Mouse (Mus musculus): Measurements from ENCODE around the gene 2310034G01Rik. TPM values are rescaled to one million over a fixed set of nuclear protein-coding genes. Genes with fewer than 3 reads are reported as not detected.

2310034G01Rik gene
- polyA plus RNA-seq, 1 experiment from 2014 or later: 1.3 TPM

DNA sequence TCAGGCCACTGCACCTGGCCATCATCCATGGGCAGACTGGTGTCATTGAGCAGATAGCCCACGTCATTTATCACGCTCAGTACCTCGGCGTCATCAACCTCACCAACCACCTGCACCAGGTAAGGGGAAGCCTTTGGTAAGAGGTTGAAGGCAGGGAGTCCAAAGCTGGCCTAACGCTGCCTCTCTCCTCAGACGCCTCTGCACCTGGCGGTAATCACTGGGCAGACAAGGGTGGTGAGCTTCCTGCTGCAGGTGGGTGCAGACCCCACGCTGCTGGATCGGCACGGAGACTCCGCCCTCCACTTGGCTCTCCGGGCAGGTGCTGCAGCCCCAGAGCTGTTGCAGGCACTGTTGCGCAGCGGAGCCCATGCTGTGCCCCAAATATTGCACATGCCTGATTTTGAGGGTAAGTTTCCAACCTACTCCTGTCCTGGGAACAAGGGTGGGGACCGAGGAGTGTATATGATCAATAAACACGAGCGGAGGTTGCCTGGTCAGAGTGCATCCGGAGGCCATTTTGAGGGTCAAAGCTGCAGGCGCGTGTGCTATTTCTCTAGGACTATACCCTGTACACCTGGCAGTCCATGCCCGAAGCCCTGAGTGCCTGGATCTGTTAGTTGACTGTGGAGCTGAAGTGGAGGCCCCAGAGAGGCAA is 40.3 kb downstream of the 2310034G01Rik start:
- ATAC-seq: no peak
- no peak for TF ChIP-seq CTCF (IDR thresholded peaks at IDR 0.05; ENCODE audit: low read depth)
- Histone ChIP-seq H3K36me3 (ENCODE audit: control insufficient read depth, insufficient read depth) (peaks cover 37% of the 10 kb centered on the region), H3K4me2 (replicated peaks; ENCODE audit: low read depth) (no peak overlapping the region), H3K9ac (ENCODE audit: low read depth, low read length) (no peak overlapping the region), H3K27me3 (replicated peaks; ENCODE audit: control insufficient read depth, insufficient read depth, low read length) (0 out of 2 replicates have a peak, but pooled peaks cover 8% of the 10 kb centered on the region), H3K4me1 (replicated peaks; ENCODE audit: control insufficient read depth, insufficient read depth, low read length) (0 out of 2 replicates have a peak, but pooled peaks cover 7% of the 10 kb centered on the region), H3K9me3 (ENCODE audit: control insufficient read depth) (no peaks in the 10 kb centered on the region), H3K4me3 (ENCODE audit: low read depth, low read length) (no peak overlapping the region), H3K27ac (ENCODE audit: low read depth, low read length) (no peak overlapping the region)
- WGBS: 77% methylated on average over 21 of the region's 21 CpGs

DNA sequence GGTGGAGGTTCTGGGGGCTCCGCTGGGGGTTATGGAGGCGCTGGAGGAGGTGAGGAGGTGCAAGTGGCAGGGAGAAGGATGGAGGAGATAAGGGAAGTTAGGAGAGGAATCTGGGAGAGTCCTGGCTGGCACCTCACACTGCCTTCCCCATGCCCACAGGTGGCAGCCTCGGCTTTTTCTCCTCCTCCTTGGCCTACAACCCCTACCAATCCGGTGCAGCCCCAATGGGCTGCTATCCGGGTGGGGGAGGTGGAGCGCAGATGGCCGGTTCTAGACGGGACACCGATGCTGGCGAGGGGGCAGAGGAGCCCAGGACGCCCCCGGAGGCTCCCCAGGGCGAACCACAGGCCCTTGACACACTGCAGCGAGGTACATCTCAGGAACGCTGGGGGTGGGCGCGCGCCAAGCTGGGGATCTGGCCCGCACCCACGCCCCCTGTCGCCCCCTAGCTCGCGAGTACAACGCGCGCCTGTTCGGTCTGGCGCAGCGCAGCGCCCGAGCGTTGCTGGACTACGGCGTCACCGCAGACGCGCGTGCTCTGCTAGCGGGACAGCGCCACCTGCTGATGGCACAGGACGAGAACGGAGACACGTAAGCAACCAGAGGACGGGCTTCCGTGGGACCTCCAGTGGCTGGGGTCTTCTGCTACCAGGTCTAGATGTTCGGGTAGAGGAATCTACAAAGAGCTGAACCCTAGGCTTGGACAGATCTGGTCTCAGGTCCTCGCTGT is 41.2 kb downstream of the 2310034G01Rik start:
- H3K27ac ChIP-seq (ENCODE audit: low read depth, low read length): no peak overlapping the region
- peaks cover 37% of the 10 kb centered on the region for H3K36me3 ChIP-seq (ENCODE audit: control insufficient read depth, insufficient read depth)
- H3K4me1 ChIP-seq (replicated peaks; ENCODE audit: control insufficient read depth, insufficient read depth, low read length): 0 out of 2 replicates have a peak, but pooled peaks cover 7% of the 10 kb centered on the region
- ATAC-seq: no peak
- no peaks in the 10 kb centered on the region for H3K9me3 ChIP-seq (ENCODE audit: control insufficient read depth)
- peak overlapping the region; percentile 71 for H3K4me2 ChIP-seq (replicated peaks; ENCODE audit: low read depth)
- TF ChIP-seq CTCF (IDR thresholded peaks at IDR 0.05; ENCODE audit: low read depth): peak; percentile 99
- 3% methylated on average over 47 of the region's 47 CpGs for WGBS
- peak overlapping the region; percentile 37; the same call in 1 of the 2 replicates for H3K9ac ChIP-seq (ENCODE audit: low read depth, low read length)
- peak overlapping the region; percentile 31 for H3K4me3 ChIP-seq (ENCODE audit: low read depth, low read length)
- H3K27me3 ChIP-seq (replicated peaks; ENCODE audit: control insufficient read depth, insufficient read depth, low read length): 0 out of 2 replicates have a peak, but pooled peaks cover under 1% of the 10 kb centered on the region

DNA sequence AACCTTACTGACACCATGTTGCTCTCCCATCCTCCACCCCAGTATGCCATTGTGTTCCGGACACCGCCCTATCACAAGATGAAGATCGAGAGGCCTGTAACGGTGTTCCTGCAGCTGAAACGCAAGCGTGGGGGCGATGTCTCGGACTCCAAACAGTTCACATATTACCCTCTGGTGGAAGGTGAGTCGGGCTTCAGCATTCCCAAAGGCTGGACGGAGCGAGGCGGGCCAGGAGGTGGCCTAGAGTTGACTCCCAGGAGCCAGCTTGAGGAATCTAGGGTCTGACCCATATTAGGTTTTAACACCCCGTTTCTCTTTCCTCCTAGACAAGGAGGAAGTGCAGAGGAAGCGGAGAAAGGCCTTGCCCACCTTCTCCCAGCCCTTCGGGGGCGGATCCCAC is 41.8 kb downstream of the 2310034G01Rik start:
- H3K9ac ChIP-seq (ENCODE audit: low read depth, low read length): no peak overlapping the region

DNA sequence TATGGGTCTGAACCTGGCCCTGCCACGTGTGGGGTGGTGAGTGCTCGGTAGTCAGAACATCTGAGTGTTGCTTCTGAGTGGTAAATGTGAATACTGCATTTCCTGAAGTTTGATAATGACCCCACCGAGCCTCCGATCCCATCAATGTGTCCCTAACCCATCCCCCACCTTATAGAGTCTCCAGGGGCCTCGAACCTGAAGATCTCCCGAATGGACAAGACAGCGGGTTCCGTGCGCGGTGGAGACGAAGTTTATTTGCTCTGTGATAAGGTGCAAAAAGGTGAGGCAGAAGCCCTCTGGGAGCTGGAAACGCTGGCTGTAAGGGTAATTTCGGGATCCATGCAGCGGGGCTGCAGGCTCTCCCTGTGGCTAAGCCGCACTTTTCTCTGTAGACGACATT is 42.3 kb downstream of the 2310034G01Rik start:
- Histone ChIP-seq H3K4me3 (ENCODE audit: low read depth, low read length) (no peak overlapping the region), H3K4me1 (replicated peaks; ENCODE audit: control insufficient read depth, insufficient read depth, low read length) (0 out of 2 replicates have a peak, but pooled peaks cover 7% of the 10 kb centered on the region), H3K27me3 (replicated peaks; ENCODE audit: control insufficient read depth, insufficient read depth, low read length) (no peaks in the 10 kb centered on the region), H3K4me2 (replicated peaks; ENCODE audit: low read depth) (no peak overlapping the region), H3K9me3 (ENCODE audit: control insufficient read depth) (no peaks in the 10 kb centered on the region), H3K9ac (ENCODE audit: low read depth, low read length) (no peak overlapping the region), H3K36me3 (ENCODE audit: control insufficient read depth, insufficient read depth) (peaks cover 37% of the 10 kb centered on the region), H3K27ac (ENCODE audit: low read depth, low read length) (no peak overlapping the region)
- TF ChIP-seq CTCF (IDR thresholded peaks at IDR 0.05; ENCODE audit: low read depth): no peak
- no peak for ATAC-seq
- 87% methylated on average over 16 of the region's 16 CpGs for WGBS

More for the DNA sequence above, 41.8 kb downstream of the 2310034G01Rik start:
- H3K27me3 ChIP-seq (replicated peaks; ENCODE audit: control insufficient read depth, insufficient read depth, low read length): no peaks in the 10 kb centered on the region
- no peak overlapping the region for H3K27ac ChIP-seq (ENCODE audit: low read depth, low read length)
- no peak for TF ChIP-seq CTCF (IDR thresholded peaks at IDR 0.05; ENCODE audit: low read depth)
- ATAC-seq: no peak
- WGBS: 84% methylated on average over 16 of the region's 16 CpGs
- no peaks in the 10 kb centered on the region for H3K9me3 ChIP-seq (ENCODE audit: control insufficient read depth)
- H3K36me3 ChIP-seq (ENCODE audit: control insufficient read depth, insufficient read depth): peaks cover 37% of the 10 kb centered on the region
- H3K4me1 ChIP-seq (replicated peaks; ENCODE audit: control insufficient read depth, insufficient read depth, low read length): 0 out of 2 replicates have a peak, but pooled peaks cover 7% of the 10 kb centered on the region
- H3K4me2 ChIP-seq (replicated peaks; ENCODE audit: low read depth): no peak overlapping the region
- no peak overlapping the region for H3K4me3 ChIP-seq (ENCODE audit: low read depth, low read length)

DNA sequence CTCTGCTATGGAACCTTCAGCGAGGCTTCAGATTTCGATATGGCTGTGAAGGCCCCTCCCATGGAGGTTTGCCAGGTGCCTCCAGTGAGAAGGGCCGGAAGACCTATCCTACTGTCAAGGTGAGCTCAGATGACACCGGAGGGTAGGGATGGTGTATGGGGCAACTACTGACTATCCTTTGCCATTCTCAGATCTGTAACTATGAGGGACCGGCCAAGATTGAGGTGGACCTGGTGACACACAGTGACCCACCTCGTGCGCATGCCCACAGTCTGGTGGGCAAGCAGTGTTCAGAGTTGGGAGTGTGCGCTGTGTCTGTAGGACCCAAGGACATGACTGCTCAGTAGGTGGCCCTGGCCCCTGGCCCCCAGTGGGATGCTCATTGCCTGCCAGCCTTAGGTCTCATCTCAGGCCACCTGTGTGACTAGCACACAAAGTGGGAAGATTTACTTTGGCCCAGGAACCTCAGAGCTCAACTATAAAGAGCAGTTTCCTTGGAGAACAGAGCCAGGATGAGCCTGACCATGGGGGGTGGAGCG is 43.3 kb downstream of the 2310034G01Rik start:
- no peak for TF ChIP-seq CTCF (IDR thresholded peaks at IDR 0.05; ENCODE audit: low read depth)
- Histone ChIP-seq H3K9me3 (ENCODE audit: control insufficient read depth) (no peaks in the 10 kb centered on the region), H3K4me3 (ENCODE audit: low read depth, low read length) (no peak overlapping the region), H3K36me3 (ENCODE audit: control insufficient read depth, insufficient read depth) (peaks cover 33% of the 10 kb centered on the region), H3K9ac (ENCODE audit: low read depth, low read length) (no peak overlapping the region), H3K27me3 (replicated peaks; ENCODE audit: control insufficient read depth, insufficient read depth, low read length) (no peaks in the 10 kb centered on the region), H3K4me1 (replicated peaks; ENCODE audit: control insufficient read depth, insufficient read depth, low read length) (0 out of 2 replicates have a peak, but pooled peaks cover 7% of the 10 kb centered on the region), H3K4me2 (replicated peaks; ENCODE audit: low read depth) (no peak overlapping the region), H3K27ac (ENCODE audit: low read depth, low read length) (no peak overlapping the region)
- no peak for ATAC-seq
- 93% methylated on average over 9 of the region's 9 CpGs for WGBS

DNA sequence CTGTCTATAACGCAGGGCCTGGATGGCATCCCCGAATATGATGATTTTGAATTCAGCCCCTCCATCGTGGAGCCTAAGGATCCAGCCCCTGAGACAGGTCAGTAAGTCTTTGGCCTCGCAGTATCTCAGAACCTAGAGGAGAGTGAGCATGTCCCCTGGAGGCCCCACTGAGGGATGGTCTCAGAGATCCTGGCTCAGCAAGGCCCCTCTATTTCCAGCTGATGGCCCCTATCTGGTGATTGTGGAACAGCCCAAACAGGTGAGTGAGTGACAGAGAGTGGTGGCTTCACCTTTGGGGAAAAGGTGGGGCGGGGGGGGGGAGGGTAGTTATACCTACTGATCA is 43.9 kb downstream of the 2310034G01Rik start:
- 62% methylated on average over 5 of the region's 5 CpGs for WGBS
- TF ChIP-seq CTCF (IDR thresholded peaks at IDR 0.05; ENCODE audit: low read depth): no peak
- Histone ChIP-seq H3K36me3 (ENCODE audit: control insufficient read depth, insufficient read depth) (peaks cover 27% of the 10 kb centered on the region), H3K9me3 (ENCODE audit: control insufficient read depth) (no peaks in the 10 kb centered on the region), H3K4me2 (replicated peaks; ENCODE audit: low read depth) (peak overlapping the region; percentile 95), H3K27me3 (replicated peaks; ENCODE audit: control insufficient read depth, insufficient read depth, low read length) (no peaks in the 10 kb centered on the region), H3K4me1 (replicated peaks; ENCODE audit: control insufficient read depth, insufficient read depth, low read length) (0 out of 2 replicates have a peak, but pooled peaks cover 7% of the 10 kb centered on the region), H3K4me3 (ENCODE audit: low read depth, low read length) (peak overlapping the region; percentile 59), H3K9ac (ENCODE audit: low read depth, low read length) (no peak overlapping the region), H3K27ac (ENCODE audit: low read depth, low read length) (0 out of 2 replicates have a peak overlapping the region, but pooled peaks have one; percentile 80)
- ATAC-seq: no peak

Data from intestine, postnatal 0 days (tissue).